Mouse (Mus musculus) left cerebral cortex, adult 2 months (tissue): ENCODE results near the gene Vmn1r197. TPM values are rescaled to one million over a fixed set of nuclear protein-coding genes. Genes with fewer than 3 reads are reported as not detected.
A peak's percentile ranks its signal among the peaks of the same experiment; 100 is the strongest.
"Not testable (repeated sequence)": the region's sequence is repeated elsewhere in the genome, so short reads cannot be mapped to it uniquely, and the experiment has no call there.

ENCODE experiments used
- DNase-seq, 2 experiments: peaks; one replicate each; pipeline ENCODE4 v3.0.0; 2021 to 2022; ENCODE audit warnings: low spot score in 2 of 2, mixed read lengths in 1 of 2; ENCODE audit errors: extremely low spot score in 1 of 2
- H3K27ac ChIP-seq: fragments of 200-600 bp; 2 replicates; pipeline ENCODE4 v1.8.1; 2022
- H3K4me3 ChIP-seq: fragments of 200-600 bp; 2 replicates; pipeline ENCODE4 v1.8.1; 2022
- CTCF ChIP-seq: fragments of 200-600 bp; IDR thresholded peaks from 2 replicates; pipeline ENCODE4 v1.8.1; 2022; ENCODE audit warnings: antibody characterized with exemption, mild to moderate bottlenecking, moderate library complexity
- intact Hi-C: fragments of 180-260 bp; cut with DNase I; formaldehyde crosslinking; loops from one replicate; pipeline ENCODE4 v1.15.1; 2025
- long read RNA-seq, 2 experiments: library from polyadenylated mRNA; stranded (forward); transcript quantifications; one replicate each; pipeline ENCODE4 v2.0.0; 2021; ENCODE audit warnings: borderline mapping rate in 2 of 2
- total RNA-seq, 2 experiments: library from RNA; stranded (reverse); gene quantifications; 2 replicates each; pipeline ENCODE4 v1.2.3; 2021

Vmn1r197 gene
- not detected for total RNA-seq
- long read RNA-seq, experiment 1, result 0 reads
- long read RNA-seq, experiment 2, result 0 reads

- no peak within 1 kb of the TSS for H3K27ac ChIP-seq
- no peak within 1 kb of the TSS for H3K4me3 ChIP-seq
- no peak for TF ChIP-seq CTCF
- no peak for DNase-seq
- intact Hi-C loops, result no loop called here
Observed at GRCm38 (mm10) chr13:22324289-22324688, at the start of gene Vmn1r197. TSS of gene Vmn1r197 (plus strand) at chr13:22324589.

- intact Hi-C loops, result no loop called here
- Histone ChIP-seq H3K4me3 (no peak overlapping the region), H3K27ac (no peak overlapping the region)
- DNase-seq, result no peak
- no peak; the same call in 1 of the 2 replicates for TF ChIP-seq CTCF
Observed at GRCm38 (mm10) chr13:22284578-22284977, 39.8 kb upstream of the Vmn1r197 start.

GRCm38 (mm10) chr13:22289620-22290019, 34.8 kb upstream of the Vmn1r197 start, which contains the start of gene Vmn1r196:
TSS of gene Vmn1r196 (plus strand) at chr13:22289920.
- no peak for DNase-seq
- no peak within 1 kb of the TSS for H3K27ac ChIP-seq
- intact Hi-C loops, result no loop called here
- no peak for TF ChIP-seq CTCF
- H3K4me3 ChIP-seq, result no peak within 1 kb of the TSS

- intact Hi-C loops, H3K27ac ChIP-seq, DNase-seq, H3K4me3 ChIP-seq: not testable (repeated sequence)
Observed at GRCm38 (mm10) chr13:22308075-22308474, 16.3 kb upstream of the Vmn1r197 start.

GRCm38 (mm10) chr13:22315361-22315760, 9.0 kb upstream of the Vmn1r197 start:
- H3K4me3 ChIP-seq, result no peak overlapping the region
- intact Hi-C loops, result no loop called here
- DNase-seq, result no peak

GRCm38 (mm10) chr13:22317366-22317765, 7.0 kb upstream of the Vmn1r197 start:
- intact Hi-C loops, result no loop called here
- no peak for DNase-seq
- H3K4me3 ChIP-seq, result no peak overlapping the region
- no peak overlapping the region for H3K27ac ChIP-seq
- no peak for TF ChIP-seq CTCF

More at GRCm38 (mm10) chr13:22315361-22315760, 9.0 kb upstream of the Vmn1r197 start:
- no peak for TF ChIP-seq CTCF
- H3K27ac ChIP-seq, result no peak overlapping the region

GRCm38 (mm10) chr13:22320091-22320490, 4.3 kb upstream of the Vmn1r197 start:
- Histone ChIP-seq H3K4me3 (no peak overlapping the region), H3K27ac (no peak overlapping the region)
- no peak for DNase-seq
- intact Hi-C loops, result no loop called here
- no peak for TF ChIP-seq CTCF

- no peak for TF ChIP-seq CTCF
Observed at GRCm38 (mm10) chr13:22333269-22333668, 8.9 kb downstream of the Vmn1r197 start.

GRCm38 (mm10) chr13:22335565-22335964, 11.2 kb downstream of the Vmn1r197 start:
- Histone ChIP-seq H3K4me3 (no peak overlapping the region), H3K27ac (no peak overlapping the region)
- DNase-seq, result no peak
- no peak for TF ChIP-seq CTCF
- intact Hi-C loops, result no loop called here

More at GRCm38 (mm10) chr13:22333269-22333668, 8.9 kb downstream of the Vmn1r197 start:
- no peak for DNase-seq
- H3K27ac ChIP-seq, result no peak overlapping the region
- no peak overlapping the region for H3K4me3 ChIP-seq
- intact Hi-C loops, result no loop called here

GRCm38 (mm10) chr13:22350064-22350463, 25.7 kb downstream of the Vmn1r197 start, which contains the start of gene Vmn1r198:
TSS of gene Vmn1r198 (plus strand) at chr13:22350364.
- H3K27ac ChIP-seq, result no peak within 1 kb of the TSS
- no peak within 1 kb of the TSS for H3K4me3 ChIP-seq
- no peak for TF ChIP-seq CTCF
- intact Hi-C loops, result no loop called here
- no peak for DNase-seq

GRCm38 (mm10) chr13:22350813-22351212, 26.4 kb downstream of the Vmn1r197 start:
- DNase-seq, result no peak
- Histone ChIP-seq H3K27ac (no peak overlapping the region), H3K4me3 (no peak overlapping the region)
- intact Hi-C loops, result no loop called here
- TF ChIP-seq CTCF, result no peak

GRCm38 (mm10) chr13:22379518-22379917, 55.1 kb downstream of the Vmn1r197 start, which contains the start of gene Vmn1r199:
TSS of gene Vmn1r199 (plus strand) at chr13:22379818.
- Histone ChIP-seq H3K4me3 (no peak within 1 kb of the TSS), H3K27ac (peak within 1 kb of the TSS; percentile 24; the same call in 1 of the 2 replicates)
- DNase-seq, result no peak
- intact Hi-C loops, result no loop called here
- no peak for TF ChIP-seq CTCF

- H3K27ac ChIP-seq, result peak overlapping the region; percentile 67
- H3K4me3 ChIP-seq, intact Hi-C loops: not testable (repeated sequence)
- DNase-seq, result peak in 1 of 2 experiments; percentile 18
Observed at GRCm38 (mm10) chr13:22381128-22381527, 56.7 kb downstream of the Vmn1r197 start.

Other genes with a start within 250 kb of the Vmn1r197 start
- gene Vmn1r188, start 240.1 kb upstream of the Vmn1r197 start, total RNA-seq, result not detected
- gene Vmn1r189, start 218.8 kb upstream of the Vmn1r197 start, total RNA-seq, result not detected
- gene Vmn1r191, start 140.6 kb upstream of the Vmn1r197 start, total RNA-seq, result not detected
- not detected for gene Vmn1r192, start 133.4 kb upstream of the Vmn1r197 start, total RNA-seq
- gene Vmn1r193, start 101.4 kb upstream of the Vmn1r197 start, total RNA-seq, result not detected
- not detected for gene Vmn1r194, start 80.4 kb upstream of the Vmn1r197 start, total RNA-seq
- not detected for gene Vmn1r195, start 54.1 kb upstream of the Vmn1r197 start, total RNA-seq
- gene Vmn1r196, start 34.7 kb upstream of the Vmn1r197 start, total RNA-seq, result not detected
- not detected for gene Vmn1r198, start 25.8 kb downstream of the Vmn1r197 start, total RNA-seq
- not detected for gene Vmn1r199, start 55.2 kb downstream of the Vmn1r197 start, total RNA-seq
- not detected for gene Vmn1r200, start 65.8 kb downstream of the Vmn1r197 start, total RNA-seq
- not detected for gene Vmn1r201, start 147.3 kb downstream of the Vmn1r197 start, total RNA-seq
- under 1 TPM in 1 of 2 experiments, not detected in 1; 0.11 TPM for gene Vmn1r202, start 180.8 kb downstream of the Vmn1r197 start, total RNA-seq
- gene Vmn1r203, start 193.5 kb downstream of the Vmn1r197 start, total RNA-seq, result not detected
- gene Vmn1r204, start 228.6 kb downstream of the Vmn1r197 start, total RNA-seq, result not detected